In the genomic region with DNA sequence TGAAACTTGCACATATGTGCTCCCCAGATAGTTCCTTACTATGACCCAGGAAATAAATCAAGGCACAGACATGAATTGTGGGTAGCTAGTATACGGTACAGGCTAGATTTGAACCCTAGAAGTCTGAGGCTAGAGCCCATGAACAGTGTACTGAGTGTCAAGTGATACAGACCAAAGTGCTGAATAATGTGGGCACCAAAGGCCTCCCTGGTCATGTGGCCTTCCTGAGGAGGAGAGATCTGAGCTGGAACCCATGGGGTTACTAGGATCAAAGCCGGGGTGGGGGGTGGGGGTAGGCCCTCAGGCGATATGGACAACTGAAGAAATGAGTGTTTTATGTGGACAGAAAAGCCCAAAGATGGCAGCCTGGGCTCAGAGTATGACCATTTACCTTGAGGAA, we compare ENCODE assay signal across 10 mouse cellular contexts.
A peak's percentile ranks its signal among the peaks of the same experiment; 100 is the strongest.
DNase-seq lines count a peak whose midpoint lies in the region; ATAC-seq and TF ChIP-seq lines count a peak whose summit lies in the region.
"Had no signal": no experiment of that assay in that cellular context is flagged by ENCODE, and none has a peak within 500 bp of the region (broad histone marks: within the 10 kb centered on the region; RNA-seq: fewer than 3 reads in every experiment).

No protein-coding gene starts in this region.

- TF ChIP-seq CTCF in hindbrain, postnatal 0 days (IDR thresholded peaks at IDR 0.05; ENCODE audit: low read depth), result no peak

- no peak for ATAC-seq in kidney, embryonic 15.5 days (replicated peaks; ENCODE audit: low FRiP score)
- no peak for ATAC-seq in embryonic facial prominence, embryonic 12.5 days (ENCODE audit: insufficient number of reproducible peaks, insufficient read depth, low FRiP score, low TSS enrichment)
- ATAC-seq in hindbrain, postnatal 0 days, result no peak
- no peak for ATAC-seq in midbrain, embryonic 13.5 days

- WGBS in kidney, embryonic 15.5 days, result 48% methylated on average over 3 of the region's 3 CpGs
- 64% methylated on average over 3 of the region's 3 CpGs for WGBS in embryonic facial prominence, embryonic 12.5 days
- WGBS in hindbrain, postnatal 0 days, result 81% methylated on average over 3 of the region's 3 CpGs
- 76% methylated on average over 3 of the region's 3 CpGs for WGBS in midbrain, embryonic 13.5 days

- no peak for DNase-seq in kidney, postnatal 36 days
- DNase-seq in hindbrain, postnatal 0 days (ENCODE audit: low spot score), result no peak
- no peak for DNase-seq in thymus, postnatal 14 days
- no peak for DNase-seq in urinary bladder, adult 2 months (ENCODE audit: low spot score)
- no peak for DNase-seq in layer of hippocampus, adult 9-11 months
- DNase-seq: cerebellum, adult 2 months; retina, postnatal 1 day had no signal

- peak overlapping the region; percentile 71 for H3K4me2 ChIP-seq in kidney, embryonic 15.5 days
- H3K4me2 ChIP-seq in embryonic facial prominence, embryonic 12.5 days (replicated peaks), result peak overlapping the region; percentile 72
- 0 out of 2 replicates have a peak overlapping the region, but pooled peaks have one; percentile 60 for H3K4me2 ChIP-seq in hindbrain, postnatal 0 days (ENCODE audit: low read depth, low read length)
- peak overlapping the region; percentile 60 for H3K4me2 ChIP-seq in midbrain, embryonic 13.5 days (replicated peaks)

- H3K4me3 ChIP-seq in kidney, embryonic 15.5 days (replicated peaks), result peak overlapping the region; percentile 56
- H3K4me3 ChIP-seq in embryonic facial prominence, embryonic 12.5 days, result peak overlapping the region; percentile 46
- H3K4me3 ChIP-seq in hindbrain, postnatal 0 days (ENCODE audit: low read length), result no peak overlapping the region
- peak overlapping the region; percentile 38 for H3K4me3 ChIP-seq in midbrain, embryonic 13.5 days (replicated peaks)

- no peaks in the 10 kb centered on the region for H3K9me3 ChIP-seq in kidney, embryonic 15.5 days (replicated peaks)
- H3K9me3 ChIP-seq in embryonic facial prominence, embryonic 12.5 days, result no peaks in the 10 kb centered on the region
- H3K9me3 ChIP-seq in hindbrain, postnatal 0 days (ENCODE audit: low read length), result no peaks in the 10 kb centered on the region
- no peaks in the 10 kb centered on the region for H3K9me3 ChIP-seq in midbrain, embryonic 13.5 days

- peak overlapping the region; percentile 55 for H3K27ac ChIP-seq in kidney, embryonic 15.5 days
- H3K27ac ChIP-seq in embryonic facial prominence, embryonic 12.5 days, result peak overlapping the region; percentile 9
- H3K27ac ChIP-seq in hindbrain, postnatal 0 days, result no peak overlapping the region
- no peak overlapping the region for H3K27ac ChIP-seq in midbrain, embryonic 13.5 days

- H3K27me3 ChIP-seq in kidney, embryonic 15.5 days, result no peaks in the 10 kb centered on the region
- H3K27me3 ChIP-seq in embryonic facial prominence, embryonic 12.5 days, result no peaks in the 10 kb centered on the region
- no peaks in the 10 kb centered on the region for H3K27me3 ChIP-seq in hindbrain, postnatal 0 days (ENCODE audit: insufficient read depth, low read length)
- H3K27me3 ChIP-seq in midbrain, embryonic 13.5 days, result no peaks in the 10 kb centered on the region

- H3K9ac ChIP-seq in kidney, embryonic 15.5 days, result peak overlapping the region; percentile 51
- no peak overlapping the region for H3K9ac ChIP-seq in embryonic facial prominence, embryonic 12.5 days
- no peak overlapping the region for H3K9ac ChIP-seq in hindbrain, postnatal 0 days (replicated peaks; ENCODE audit: low read length)
- peak overlapping the region; percentile 41; the same call in 1 of the 2 replicates for H3K9ac ChIP-seq in midbrain, embryonic 13.5 days (replicated peaks)

- H3K4me1 ChIP-seq in kidney, embryonic 15.5 days, result peaks cover 77% of the 10 kb centered on the region
- H3K4me1 ChIP-seq in embryonic facial prominence, embryonic 12.5 days, result peaks cover 50% of the 10 kb centered on the region
- peaks cover 22% of the 10 kb centered on the region for H3K4me1 ChIP-seq in hindbrain, postnatal 0 days (ENCODE audit: insufficient read depth, low read length)
- peaks cover 63% of the 10 kb centered on the region for H3K4me1 ChIP-seq in midbrain, embryonic 13.5 days (replicated peaks)

- peaks cover 27% of the 10 kb centered on the region for H3K36me3 ChIP-seq in kidney, embryonic 15.5 days
- peaks cover 18% of the 10 kb centered on the region for H3K36me3 ChIP-seq in embryonic facial prominence, embryonic 12.5 days
- H3K36me3 ChIP-seq in hindbrain, postnatal 0 days (ENCODE audit: insufficient read depth, low read length), result peaks cover 12% of the 10 kb centered on the region; the same call in 1 of the 2 replicates
- peaks cover 28% of the 10 kb centered on the region for H3K36me3 ChIP-seq in midbrain, embryonic 13.5 days

Comparison
In these comparisons a context has a peak if more than half of its experiments do, and no peak if none do; other contexts are left out.
1. H3K27ac ChIP-seq: peak in kidney, embryonic 15.5 days (single experiment) and embryonic facial prominence, embryonic 12.5 days (single experiment); none in hindbrain, postnatal 0 days (single experiment) and midbrain, embryonic 13.5 days (single experiment).
2. H3K9ac ChIP-seq: peak in kidney, embryonic 15.5 days (single experiment) and midbrain, embryonic 13.5 days (single experiment); none in embryonic facial prominence, embryonic 12.5 days (single experiment) and hindbrain, postnatal 0 days (single experiment).
3. Peak in every context shown above with its lines, with median percentiles within 50 percentile points of each other: H3K4me2 ChIP-seq.